Mouse (Mus musculus) stomach, postnatal 0 days (tissue): ENCODE measurements around the gene Fam163a.

ENCODE experiments used
- CTCF ChIP-seq: IDR thresholded peaks from 2 replicates; pipeline ENCODE4 v1.5.1; 2016; ENCODE audit warnings: antibody characterized with exemption, low read depth, mild to moderate bottlenecking, moderate library complexity
- EP300 ChIP-seq: optimal IDR thresholded peaks from 2 replicates; pipeline ENCODE3; 2016; ENCODE audit warnings: antibody characterized with exemption

- no peak for TF ChIP-seq CTCF
- no peak for TF ChIP-seq EP300
Measured at GRCm38 (mm10) chr1:156202661-156203060, 2.2 kb downstream of the Fam163a start.
